ENCODE assay signal across 22 mouse cellular contexts in genomic region chr10:118302133-118302532, GRCm38 (mm10). TPM values are rescaled to one million over a fixed set of nuclear protein-coding genes. Genes with fewer than 3 reads are reported as not detected.
"Had no signal": no experiment of that assay in that cellular context is flagged by ENCODE, and none has a peak within 500 bp of the region (broad histone marks: within the 10 kb centered on the region; RNA-seq: fewer than 3 reads in every experiment).

No protein-coding gene starts in this region.

RNA-seq across cellular contexts. Expression of gene Iltifb, which starts 7.3 kb away (rescaled TPM):
- total RNA-seq: layer of hippocampus, adult 2 months; layer of hippocampus, postnatal 25 days; left cerebral cortex, adult 18-20 months; left cerebral cortex, postnatal 25 days had no signal
- polyA plus RNA-seq: kidney, adult 2 months; kidney, embryonic 14.5 days; kidney, postnatal 0 days; large intestine, adult 2 months; limb, embryonic 12.5 days; limb, embryonic 15.5 days; liver, embryonic 11.5 days; liver, embryonic 14.5 days; liver, postnatal 0 days; lung, embryonic 15.5 days; midbrain, embryonic 11.5 days; midbrain, embryonic 14.5 days; neural tube, embryonic 12.5 days; neural tube, embryonic 15.5 days; stomach, embryonic 14.5 days; stomach, postnatal 0 days; thymus, adult 2 months had no signal

RNA-seq across cellular contexts. Expression of gene Gm9040, which starts 24.6 kb away (rescaled TPM):
- total RNA-seq: layer of hippocampus, adult 2 months; layer of hippocampus, postnatal 25 days; left cerebral cortex, adult 18-20 months; left cerebral cortex, postnatal 25 days; midbrain, postnatal 0 days had no signal
- polyA plus RNA-seq: kidney, adult 2 months; kidney, embryonic 14.5 days; kidney, postnatal 0 days; large intestine, adult 2 months; limb, embryonic 12.5 days; limb, embryonic 15.5 days; liver, embryonic 11.5 days; liver, embryonic 14.5 days; liver, postnatal 0 days; lung, embryonic 15.5 days; midbrain, embryonic 11.5 days; midbrain, embryonic 14.5 days; neural tube, embryonic 12.5 days; neural tube, embryonic 15.5 days; stomach, postnatal 0 days; thymus, adult 2 months had no signal

RNA-seq across cellular contexts. Expression of gene Gm9044, which starts 30.1 kb away (rescaled TPM):
- total RNA-seq: layer of hippocampus, adult 2 months; layer of hippocampus, postnatal 25 days; left cerebral cortex, adult 18-20 months; left cerebral cortex, postnatal 25 days; midbrain, postnatal 0 days had no signal
- polyA plus RNA-seq: kidney, adult 2 months; kidney, embryonic 14.5 days; kidney, postnatal 0 days; large intestine, adult 2 months; limb, embryonic 12.5 days; limb, embryonic 15.5 days; liver, embryonic 11.5 days; liver, embryonic 14.5 days; liver, postnatal 0 days; lung, embryonic 15.5 days; midbrain, embryonic 11.5 days; midbrain, embryonic 14.5 days; neural tube, embryonic 12.5 days; neural tube, embryonic 15.5 days; stomach, postnatal 0 days; thymus, adult 2 months had no signal

RNA-seq across cellular contexts. Expression of gene Gm9045, which starts 35.5 kb away (rescaled TPM):
- total RNA-seq: layer of hippocampus, adult 2 months; layer of hippocampus, postnatal 25 days; left cerebral cortex, adult 18-20 months; left cerebral cortex, postnatal 25 days; midbrain, postnatal 0 days had no signal
- polyA plus RNA-seq: kidney, adult 2 months; kidney, embryonic 14.5 days; limb, embryonic 12.5 days; liver, embryonic 11.5 days; liver, postnatal 0 days; lung, embryonic 15.5 days; midbrain, embryonic 14.5 days; midbrain, postnatal 0 days; neural tube, embryonic 12.5 days; neural tube, embryonic 15.5 days; stomach, embryonic 14.5 days had no signal

RNA-seq across cellular contexts. Expression of gene Gm9046, which starts 40.9 kb away (rescaled TPM):
- total RNA-seq: layer of hippocampus, adult 2 months; layer of hippocampus, postnatal 25 days; left cerebral cortex, adult 18-20 months; left cerebral cortex, postnatal 25 days; midbrain, postnatal 0 days had no signal
- polyA plus RNA-seq: kidney, adult 2 months; kidney, embryonic 14.5 days; kidney, postnatal 0 days; large intestine, adult 2 months; limb, embryonic 12.5 days; limb, embryonic 15.5 days; liver, embryonic 11.5 days; liver, embryonic 14.5 days; liver, postnatal 0 days; lung, embryonic 15.5 days; midbrain, embryonic 11.5 days; midbrain, embryonic 14.5 days; midbrain, postnatal 0 days; neural tube, embryonic 12.5 days; neural tube, embryonic 15.5 days; stomach, embryonic 14.5 days; stomach, postnatal 0 days; thymus, adult 2 months had no signal
